17 mouse cellular contexts compared by ENCODE assay signal in genomic region chr8:91685408-91685807, GRCm38 (mm10).
DNase-seq lines count a peak whose midpoint lies in the region; ATAC-seq and TF ChIP-seq lines count a peak whose summit lies in the region.
"Had no signal": no experiment of that assay in that cellular context is flagged by ENCODE, and none has a peak within 500 bp of the region (broad histone marks: within the 10 kb centered on the region; RNA-seq: fewer than 3 reads in every experiment).

No protein-coding gene starts in this region.

- H3K4me1 ChIP-seq in forebrain, postnatal 0 days (ENCODE audit: insufficient read depth): no peaks in the 10 kb centered on the region
- no peaks in the 10 kb centered on the region for H3K4me1 ChIP-seq in forebrain, embryonic 15.5 days
- H3K4me1 ChIP-seq in hindbrain, embryonic 10.5 days (replicated peaks): peaks cover 24% of the 10 kb centered on the region
- peaks cover 5% of the 10 kb centered on the region; the same call in 1 of the 2 replicates for H3K4me1 ChIP-seq in hindbrain, embryonic 11.5 days (replicated peaks; ENCODE audit: control insufficient read depth, insufficient read depth, low read length)
- no peaks in the 10 kb centered on the region for H3K4me1 ChIP-seq in lung, embryonic 14.5 days (ENCODE audit: insufficient read depth)
- H3K4me1 ChIP-seq: midbrain, embryonic 15.5 days had no signal

- no peak overlapping the region for H3K27ac ChIP-seq in forebrain, postnatal 0 days (ENCODE audit: low read depth, low read length)
- no peak overlapping the region for H3K27ac ChIP-seq in forebrain, embryonic 15.5 days (replicated peaks)
- peak overlapping the region; percentile 6 for H3K27ac ChIP-seq in hindbrain, embryonic 10.5 days
- H3K27ac ChIP-seq in hindbrain, embryonic 11.5 days (ENCODE audit: low read depth, low read length): no peak overlapping the region
- H3K27ac ChIP-seq in lung, embryonic 14.5 days (ENCODE audit: low read depth): no peak overlapping the region
- H3K27ac ChIP-seq: macrophage; midbrain, embryonic 15.5 days had no signal

- no peaks in the 10 kb centered on the region for H3K27me3 ChIP-seq in forebrain, postnatal 0 days (ENCODE audit: insufficient read depth, low read length)
- peaks cover 6% of the 10 kb centered on the region; the same call in 1 of the 2 replicates for H3K27me3 ChIP-seq in forebrain, embryonic 15.5 days
- H3K27me3 ChIP-seq in hindbrain, embryonic 10.5 days (ENCODE audit: insufficient read depth, poor library complexity, severe bottlenecking): peaks cover 35% of the 10 kb centered on the region
- no peaks in the 10 kb centered on the region for H3K27me3 ChIP-seq in hindbrain, embryonic 11.5 days (ENCODE audit: control insufficient read depth, insufficient read depth, low read length)
- peaks cover 15% of the 10 kb centered on the region; the same call in 1 of the 2 replicates for H3K27me3 ChIP-seq in lung, embryonic 14.5 days (ENCODE audit: insufficient read depth, low read length)

- H3K4me2 ChIP-seq in forebrain, postnatal 0 days (ENCODE audit: low read depth): no peak overlapping the region
- H3K4me2 ChIP-seq in forebrain, embryonic 15.5 days (replicated peaks): no peak overlapping the region
- H3K4me2 ChIP-seq in hindbrain, embryonic 11.5 days (replicated peaks; ENCODE audit: low read depth, low read length): no peak overlapping the region
- H3K4me2 ChIP-seq in lung, embryonic 14.5 days: no peak overlapping the region
- H3K4me2 ChIP-seq: liver, embryonic 11.5 days; midbrain, embryonic 15.5 days had no signal

- DNase-seq in forebrain, postnatal 0 days: no peak
- no peak for DNase-seq in hindbrain, embryonic 10.5 days (ENCODE audit: low spot score)
- DNase-seq in hindbrain, embryonic 11.5 days (ENCODE audit: low spot score): no peak
- peak; percentile 27 for DNase-seq in lung, embryonic 14.5 days
- no peak for DNase-seq in lung, adult 18-20 months
- DNase-seq in skeletal muscle tissue, adult 2 months (ENCODE audit: low read depth, low spot score): peak; percentile 27
- DNase-seq: adrenal gland, adult 2 months; B cell, adult 2 months; cerebellum, adult 9-11 months; gastrocnemius, postnatal 14 days; thymus, postnatal 4 days had no signal

- no peaks in the 10 kb centered on the region for H3K9me3 ChIP-seq in forebrain, postnatal 0 days (ENCODE audit: low read length)
- no peaks in the 10 kb centered on the region for H3K9me3 ChIP-seq in forebrain, embryonic 15.5 days
- H3K9me3 ChIP-seq in hindbrain, embryonic 10.5 days: no peaks in the 10 kb centered on the region
- no peaks in the 10 kb centered on the region for H3K9me3 ChIP-seq in hindbrain, embryonic 11.5 days (ENCODE audit: control insufficient read depth, low read length)
- H3K9me3 ChIP-seq in lung, embryonic 14.5 days (ENCODE audit: low read depth, low read length): no peaks in the 10 kb centered on the region
- H3K9me3 ChIP-seq: midbrain, embryonic 15.5 days had no signal

- 37% methylated on average over 3 of the region's 3 CpGs for WGBS in forebrain, postnatal 0 days
- WGBS in forebrain, embryonic 15.5 days: 35% methylated on average over 3 of the region's 3 CpGs
- 17% methylated on average over 3 of the region's 3 CpGs for WGBS in hindbrain, embryonic 10.5 days
- WGBS in hindbrain, embryonic 11.5 days: 21% methylated on average over 3 of the region's 3 CpGs
- WGBS in lung, embryonic 14.5 days: 45% methylated on average over 3 of the region's 3 CpGs

- H3K36me3 ChIP-seq in forebrain, postnatal 0 days (ENCODE audit: insufficient read depth): no peaks in the 10 kb centered on the region
- H3K36me3 ChIP-seq in forebrain, embryonic 15.5 days: no peaks in the 10 kb centered on the region
- no peaks in the 10 kb centered on the region for H3K36me3 ChIP-seq in hindbrain, embryonic 10.5 days
- no peaks in the 10 kb centered on the region for H3K36me3 ChIP-seq in hindbrain, embryonic 11.5 days (ENCODE audit: control insufficient read depth, insufficient read depth, low read length)
- H3K36me3 ChIP-seq in lung, embryonic 14.5 days (ENCODE audit: insufficient read depth): no peaks in the 10 kb centered on the region
- H3K36me3 ChIP-seq: midbrain, embryonic 15.5 days had no signal

- no peak overlapping the region for H3K9ac ChIP-seq in forebrain, postnatal 0 days
- no peak overlapping the region for H3K9ac ChIP-seq in forebrain, embryonic 15.5 days (replicated peaks)
- H3K9ac ChIP-seq in hindbrain, embryonic 11.5 days (ENCODE audit: low read depth, low read length): no peak overlapping the region
- no peak overlapping the region for H3K9ac ChIP-seq in lung, embryonic 14.5 days
- H3K9ac ChIP-seq: midbrain, embryonic 15.5 days had no signal

- TF ChIP-seq CTCF in forebrain, postnatal 0 days (IDR thresholded peaks at IDR 0.05; ENCODE audit: low read depth): peak; percentile 27; the same call in 1 of the 2 replicates
- peak; percentile 40 for TF ChIP-seq CTCF in lung, embryonic 14.5 days (IDR thresholded peaks at IDR 0.05; ENCODE audit: low read depth)

- no peak for ATAC-seq in forebrain, postnatal 0 days
- no peak for ATAC-seq in forebrain, embryonic 15.5 days (replicated peaks)
- no peak for ATAC-seq in hindbrain, embryonic 11.5 days (ENCODE audit: low FRiP score)
- ATAC-seq in lung, embryonic 14.5 days (ENCODE audit: insufficient read depth): no peak
- ATAC-seq: forebrain, embryonic 14.5 days; inflammation-experienced regulatory T-cells, adult 6 months; midbrain, embryonic 15.5 days had no signal

- H3K4me3 ChIP-seq in forebrain, postnatal 0 days (ENCODE audit: low read depth, low read length): no peak overlapping the region
- no peak overlapping the region for H3K4me3 ChIP-seq in forebrain, embryonic 15.5 days
- no peak overlapping the region for H3K4me3 ChIP-seq in hindbrain, embryonic 10.5 days
- H3K4me3 ChIP-seq in hindbrain, embryonic 11.5 days (ENCODE audit: low read depth, low read length): no peak overlapping the region
- H3K4me3 ChIP-seq in lung, embryonic 14.5 days (ENCODE audit: low read depth, low read length): no peak overlapping the region
- H3K4me3 ChIP-seq: midbrain, embryonic 15.5 days had no signal

Comparison
In these comparisons a context has a peak if more than half of its experiments do, and no peak if none do; other contexts are left out.
1. DNase-seq: peak in lung, embryonic 14.5 days (single experiment) and skeletal muscle tissue, adult 2 months (single experiment); none in forebrain, postnatal 0 days (single experiment), hindbrain, embryonic 10.5 days (single experiment), hindbrain, embryonic 11.5 days (single experiment) and lung, adult 18-20 months (0 of 2).